Mouse (Mus musculus): ENCODE measurements at regions not wholly inside any gene's neighbourhood (a gene's known extent, or its start where the extent isn't known, plus 50 kb on each side); places are given as distances from the start of the nearest gene placed in this dataset.

GRCm38 (mm10) chr2:169360272-169360671 lies 227.3 kb downstream of the Gm11011 start:
- intact Hi-C loops (cut with DNase I) = no loop called here
- peak; percentile 59 for DNase-seq

GRCm38 (mm10) chr2:169357400-169357799 lies 230.1 kb downstream of the Gm11011 start:
- no peak for DNase-seq
- intact Hi-C loops (cut with DNase I) = no loop called here

- DNase-seq = no peak
- intact Hi-C loops (cut with DNase I) = no loop called here
Measured at GRCm38 (mm10) chr2:169351547-169351946, 236.0 kb downstream of the Gm11011 start.

- DNase-seq = no peak
- intact Hi-C loops (cut with DNase I) = no loop called here
Measured at GRCm38 (mm10) chr2:169346107-169346506, 241.4 kb downstream of the Gm11011 start.

GRCm38 (mm10) chr2:169319521-169319920 lies 268.0 kb downstream of the Gm11011 start:
- DNase-seq = no peak
- intact Hi-C loops (cut with DNase I) = no loop called here

DNA sequence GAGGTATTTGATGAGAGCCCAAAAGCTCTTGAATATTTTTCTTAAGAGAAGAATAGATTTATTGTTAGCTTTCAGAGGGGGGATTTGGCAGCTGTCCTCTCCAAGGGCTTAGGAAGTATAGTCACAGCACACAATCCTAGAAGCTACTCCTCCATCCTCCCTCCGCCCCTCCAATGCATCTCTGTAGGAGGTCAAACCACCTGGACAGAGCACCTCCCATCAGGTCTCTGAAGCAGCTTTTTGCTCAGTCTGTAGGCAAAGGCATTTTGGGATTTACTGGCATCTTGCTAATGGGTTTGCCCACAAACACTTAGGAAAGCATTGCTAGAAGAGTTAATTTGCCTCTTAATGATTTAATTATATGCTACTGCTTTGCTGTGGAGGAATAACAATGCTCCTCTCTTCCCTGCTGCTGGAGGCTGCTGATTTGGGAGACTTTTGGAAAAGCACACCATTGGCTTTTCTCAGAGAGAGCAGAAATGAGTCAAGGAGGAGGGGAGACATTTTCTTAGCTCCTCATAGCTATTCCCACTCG lies 273.1 kb downstream of the Gm11011 start:
- DNase-seq = no peak
- intact Hi-C loops (cut with DNase I) = no loop called here

GRCm38 (mm10) chr2:169311821-169312220 lies 275.7 kb downstream of the Gm11011 start:
- no peak for DNase-seq
- intact Hi-C loops (cut with DNase I) = no loop called here

DNA sequence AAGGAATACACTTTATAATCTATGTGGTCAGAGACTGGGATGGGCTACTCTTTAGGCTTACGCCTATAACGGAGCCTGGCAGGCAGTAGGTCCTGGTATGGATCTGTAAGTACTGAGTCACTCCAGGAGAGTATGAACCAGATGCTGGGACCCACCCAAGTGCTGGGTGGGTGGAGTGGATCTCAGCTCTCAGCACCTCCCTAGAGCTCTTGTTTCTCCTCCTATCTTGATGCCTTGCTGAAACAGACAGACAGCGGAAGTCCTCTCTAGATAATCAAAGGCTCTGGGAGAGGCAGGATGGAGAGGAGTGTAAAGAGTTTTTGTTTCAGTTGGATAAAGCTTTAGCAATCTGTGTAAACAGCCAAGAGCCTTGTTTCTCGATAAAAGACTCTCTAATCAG lies 276.2 kb downstream of the Gm11011 start:
- intact Hi-C loops (cut with DNase I) = no loop called here
- no peak for DNase-seq

DNA sequence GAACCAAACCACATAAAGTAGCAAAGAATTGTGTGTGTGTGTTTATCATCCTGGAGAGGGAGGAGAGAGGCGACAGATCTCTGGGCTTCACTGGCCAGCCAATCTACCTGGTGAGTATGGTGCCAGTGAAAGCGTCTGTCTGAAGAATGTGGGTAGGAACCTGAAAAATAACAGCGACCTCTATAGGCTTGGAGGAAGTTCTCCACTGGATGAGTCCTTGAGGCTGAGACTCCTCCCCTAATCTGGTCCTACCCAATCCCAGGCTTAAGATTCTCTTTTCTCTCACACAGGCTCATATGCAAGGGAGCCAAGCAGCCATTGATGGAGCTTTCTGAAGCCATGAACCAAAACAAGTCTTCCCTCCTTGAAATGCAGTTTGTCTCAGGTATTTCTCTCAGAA lies 283.2 kb downstream of the Gm11011 start:
- DNase-seq = no peak
- intact Hi-C loops (cut with DNase I) = no loop called here

- intact Hi-C loops (cut with DNase I) = no loop called here
- no peak for DNase-seq
Measured at GRCm38 (mm10) chr2:169300966-169301365, 286.6 kb downstream of the Gm11011 start.

GRCm38 (mm10) chr2:169300411-169300810 lies 287.1 kb downstream of the Gm11011 start:
- DNase-seq = no peak
- intact Hi-C loops (cut with DNase I) = no loop called here

GRCm38 (mm10) chr2:169297841-169298627 lies 289.5 kb downstream of the Gm11011 start:
- intact Hi-C loops (cut with DNase I) = no loop called here
- DNase-seq = peak; percentile 44

DNA sequence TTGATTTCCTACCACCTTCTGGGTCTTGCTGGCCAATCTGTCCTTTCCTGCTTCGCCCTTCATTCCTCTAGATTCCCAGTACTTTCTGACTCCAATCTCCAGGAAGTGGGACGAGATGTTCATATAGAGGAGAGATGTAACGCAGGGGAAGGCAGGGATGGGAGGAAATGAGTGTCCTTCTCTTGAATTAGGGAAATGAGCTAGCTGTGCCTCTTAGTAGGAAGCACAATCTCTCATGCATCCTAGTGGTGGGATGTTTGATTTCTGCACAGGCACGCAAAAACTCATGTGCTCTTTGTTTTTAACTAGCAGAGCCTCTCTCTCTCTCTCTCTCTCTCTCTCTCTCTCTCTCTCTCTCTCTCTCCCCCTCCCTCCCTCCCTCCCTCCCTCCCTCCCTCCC lies 290.3 kb downstream of the Gm11011 start:
- no peak for DNase-seq
- intact Hi-C loops (cut with DNase I) = no loop called here

DNA sequence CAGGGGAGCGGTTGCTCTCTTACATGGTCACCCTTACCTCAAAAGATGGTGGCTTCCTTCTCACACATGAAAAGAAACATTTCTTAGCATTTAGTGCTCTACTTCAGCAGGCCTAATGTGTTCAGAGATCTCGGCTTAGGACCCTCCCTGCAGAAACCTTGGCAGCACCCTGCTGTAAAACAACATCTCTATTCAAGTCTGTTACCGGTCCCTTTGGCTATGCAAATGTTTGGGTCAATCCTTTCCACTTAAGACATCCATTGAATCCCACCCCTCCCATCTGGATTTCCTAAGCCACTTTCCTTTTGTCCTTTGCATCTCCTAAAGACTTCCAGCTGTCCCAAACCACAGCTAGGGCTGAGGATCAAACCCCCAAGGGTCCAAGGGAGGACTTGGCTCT lies 294.2 kb downstream of the Gm11011 start:
- intact Hi-C loops (cut with DNase I) = no loop called here
- no peak for DNase-seq

DNA sequence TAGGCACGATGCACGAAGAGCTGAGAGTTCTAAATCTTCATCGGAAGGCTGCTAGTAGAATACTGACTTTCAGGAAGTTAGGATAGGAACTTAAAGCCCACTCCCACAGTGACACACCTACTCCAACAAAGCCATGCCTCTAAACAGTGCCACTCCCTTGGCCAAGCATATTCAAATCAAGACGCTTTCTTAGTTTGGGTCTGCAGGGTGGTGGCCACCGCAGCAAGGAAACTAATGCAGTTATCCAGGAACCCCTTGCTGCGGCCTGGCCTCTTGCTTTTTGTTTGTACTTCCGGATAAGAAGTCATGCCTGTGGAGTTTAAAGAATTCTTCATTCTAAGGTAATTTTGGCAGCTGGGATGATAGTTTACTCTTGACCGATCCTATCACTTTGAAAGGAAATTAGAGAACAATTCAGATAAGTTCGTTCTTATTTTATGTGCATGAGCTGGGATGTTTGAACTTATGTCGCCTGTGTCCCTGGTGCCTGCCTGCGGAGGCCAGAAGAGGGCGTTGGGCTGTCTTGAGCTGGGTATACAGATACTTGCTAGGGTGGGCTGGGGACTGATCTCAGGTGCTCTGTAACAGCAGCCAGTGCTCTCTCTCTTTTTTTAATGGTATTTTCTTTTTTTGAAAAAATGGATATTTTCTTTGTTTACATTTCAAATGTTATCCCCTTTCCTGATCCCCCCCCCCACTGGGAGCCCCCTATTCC lies 298.5 kb downstream of the Gm11011 start:
- no peak for DNase-seq
- intact Hi-C loops (cut with DNase I) = no loop called here

GRCm38 (mm10) chr2:169286701-169287100 lies 300.8 kb downstream of the Gm11011 start:
- no peak for DNase-seq
- intact Hi-C loops (cut with DNase I) = no loop called here

DNA sequence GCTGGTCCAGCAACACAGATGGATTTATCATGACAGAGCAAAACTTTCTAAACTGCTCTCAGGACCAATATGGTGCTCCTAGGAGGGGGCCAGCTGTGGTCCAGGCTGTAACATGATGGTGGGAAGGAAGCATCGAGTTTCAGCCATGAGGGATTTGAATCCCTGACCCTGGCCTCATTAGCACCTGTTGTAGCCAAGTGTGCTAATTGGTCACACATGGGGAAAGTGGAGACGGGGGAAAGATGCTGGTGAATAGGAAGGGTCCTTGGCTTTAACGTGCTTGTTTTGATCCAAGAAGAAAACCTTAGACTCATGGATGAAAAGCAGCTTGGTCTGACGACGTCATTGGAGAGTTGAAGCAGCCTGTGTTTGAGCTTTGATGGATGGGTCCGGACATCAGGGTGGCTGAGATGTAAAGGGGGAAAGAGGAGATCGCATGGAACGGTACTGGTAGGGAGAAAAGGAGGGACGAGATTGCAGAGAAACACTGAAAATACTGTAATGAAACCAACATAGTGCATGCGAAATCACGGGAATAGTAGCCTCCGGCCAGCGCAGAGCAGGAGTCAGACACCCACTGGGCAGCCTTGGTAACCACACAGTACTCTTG lies 304.9 kb downstream of the Gm11011 start:
- intact Hi-C loops (cut with DNase I) = no loop called here
- DNase-seq = no peak

DNA sequence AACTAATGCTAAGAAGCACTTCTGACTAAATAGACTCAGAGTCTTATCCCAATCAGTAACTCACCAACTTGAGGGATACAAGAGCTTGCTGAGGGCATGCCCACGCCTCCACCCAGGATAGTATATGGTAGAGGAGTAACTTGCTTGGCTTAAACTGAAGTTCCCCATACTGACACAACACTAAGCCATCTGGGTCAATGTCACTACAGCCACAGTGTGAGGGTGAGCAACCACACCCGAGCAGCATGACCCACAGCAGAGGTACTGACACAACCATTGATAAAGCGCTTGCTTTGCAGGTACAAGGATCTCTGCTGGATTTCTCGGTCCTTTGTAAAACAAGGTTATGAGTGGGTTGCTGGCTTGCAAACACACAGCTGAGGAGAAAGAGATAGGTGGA lies 312.2 kb downstream of the Gm11011 start:
- no peak for DNase-seq
- intact Hi-C loops (cut with DNase I) = no loop called here

DNA sequence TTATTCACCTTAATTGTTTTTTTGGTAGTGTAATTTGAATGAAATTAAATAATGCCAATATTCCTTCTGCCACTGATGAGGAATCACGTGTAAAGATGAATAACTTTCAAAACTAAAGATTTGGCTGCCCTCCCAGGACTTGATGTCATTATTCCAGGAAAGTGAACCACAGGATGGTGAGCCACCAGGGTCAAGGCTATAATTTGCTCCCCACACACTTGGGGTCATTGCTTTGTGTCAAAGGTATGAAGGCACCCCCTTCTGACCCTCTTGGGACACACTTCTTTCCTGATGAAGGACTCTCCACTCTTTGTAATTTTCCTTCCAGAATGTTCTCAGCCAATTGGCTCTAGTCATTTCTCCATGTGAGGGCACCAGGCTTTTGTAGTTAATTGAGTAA lies 313.4 kb downstream of the Gm11011 start:
- intact Hi-C loops (cut with DNase I) = no loop called here
- no peak for DNase-seq

- DNase-seq = no peak
- intact Hi-C loops (cut with DNase I) = no loop called here
Measured at GRCm38 (mm10) chr2:169272622-169273021, 314.9 kb downstream of the Gm11011 start.

DNA sequence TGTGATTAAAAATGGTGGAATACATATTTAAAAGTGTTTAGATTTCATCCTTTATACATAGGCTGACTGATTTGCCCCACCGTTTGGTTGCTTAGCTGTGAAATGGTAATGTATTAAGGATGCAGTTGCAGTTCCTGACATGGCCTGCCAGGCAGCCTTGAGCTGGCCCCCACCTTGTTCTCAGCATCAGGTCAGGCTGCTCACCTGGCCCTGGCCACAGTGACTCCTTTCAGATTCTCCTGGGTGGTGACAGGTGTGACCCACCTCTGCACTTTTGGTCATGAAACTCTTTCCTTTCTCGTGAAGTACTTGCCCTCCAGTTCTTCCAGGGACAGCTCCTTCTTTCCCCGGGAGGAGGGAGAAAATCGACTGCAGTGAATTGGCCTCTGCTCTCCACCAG lies 315.5 kb downstream of the Gm11011 start:
- no peak for DNase-seq
- intact Hi-C loops (cut with DNase I) = no loop called here

DNA sequence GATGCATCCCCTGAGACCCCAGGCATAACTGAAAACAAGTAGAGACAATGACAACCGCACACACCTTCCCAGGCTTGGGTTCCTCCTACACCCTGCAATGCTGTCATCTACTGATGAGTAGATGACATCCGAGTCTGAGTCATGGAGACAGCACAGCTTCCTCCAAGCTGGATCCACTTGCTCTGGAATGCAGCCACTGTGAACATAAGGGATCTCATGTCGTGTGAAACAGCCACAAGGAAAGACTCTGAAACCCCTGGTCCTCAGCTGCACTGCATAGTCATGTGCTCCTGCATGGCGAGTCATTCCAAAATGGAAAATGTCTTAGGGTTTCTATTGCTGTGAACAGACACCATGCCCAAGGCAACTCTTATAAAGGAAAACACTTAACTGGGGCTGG lies 305.2 kb upstream of the Zfp64 start:
- intact Hi-C loops (cut with DNase I) = no loop called here
- no peak for DNase-seq
